Mouse (Mus musculus): ENCODE measurements around the gene Ankrd33b. TPM values are rescaled to one million over a fixed set of nuclear protein-coding genes. Genes with fewer than 3 reads are reported as not detected.
A peak's percentile ranks its signal among the peaks of the same experiment; 100 is the strongest.

Gene Ankrd33b
- polyA plus RNA-seq, 1 experiment, result 6.1 TPM

GRCm38 (mm10) chr15:31392135-31392534 is 24.6 kb upstream of the Ankrd33b start:
- H3K4me3 ChIP-seq (ENCODE audit: insufficient read depth, poor library complexity, severe bottlenecking), result no peak overlapping the region
- no peak overlapping the region for H3ac ChIP-seq (ENCODE audit: control insufficient read depth, insufficient read length, low read depth)
- no peaks in the 10 kb centered on the region for H3K79me3 ChIP-seq (ENCODE audit: low read depth)
- TF ChIP-seq MAX (IDR thresholded peaks at IDR 0.05) (no peak), FOSL1 (IDR thresholded peaks at IDR 0.05; ENCODE audit: insufficient read depth, low read length, poor library complexity, severe bottlenecking) (no peak), CTCF (IDR thresholded peaks at IDR 0.05; ENCODE audit: control insufficient read depth, insufficient read depth, insufficient read length) (no peak), USF1 (IDR thresholded peaks at IDR 0.05; ENCODE audit: low read depth) (no peak), CEBPB (IDR thresholded peaks at IDR 0.05; ENCODE audit: low read depth) (no peak), MYOD1 (IDR thresholded peaks at IDR 0.05; ENCODE audit: control insufficient read depth, insufficient read length, low read depth) (no peak), MYOG (IDR thresholded peaks at IDR 0.05; ENCODE audit: control insufficient read depth, extremely low read depth, insufficient read length) (no peak)
- no peaks in the 10 kb centered on the region for H3K36me3 ChIP-seq (ENCODE audit: control insufficient read depth, insufficient read depth)
- H3K79me2 ChIP-seq (ENCODE audit: control insufficient read depth, insufficient read depth), result no peaks in the 10 kb centered on the region
- no peaks in the 10 kb centered on the region for H3K27me3 ChIP-seq (ENCODE audit: control insufficient read depth, insufficient read depth, insufficient read length)

GRCm38 (mm10) chr15:31381936-31382468 is 14.5 kb upstream of the Ankrd33b start:
- no peak overlapping the region for H3K4me3 ChIP-seq (ENCODE audit: insufficient read depth, poor library complexity, severe bottlenecking)
- H3ac ChIP-seq (ENCODE audit: control insufficient read depth, insufficient read length, low read depth), result no peak overlapping the region
- TF ChIP-seq USF1 (IDR thresholded peaks at IDR 0.05; ENCODE audit: low read depth), result no peak
- no peak for TF ChIP-seq MYOD1 (IDR thresholded peaks at IDR 0.05; ENCODE audit: control insufficient read depth, insufficient read length, low read depth)
- TF ChIP-seq FOSL1 (IDR thresholded peaks at IDR 0.05; ENCODE audit: insufficient read depth, low read length, poor library complexity, severe bottlenecking), result no peak
- TF ChIP-seq CTCF (IDR thresholded peaks at IDR 0.05; ENCODE audit: control insufficient read depth, insufficient read depth, insufficient read length), result no peak
- no peak for TF ChIP-seq MYOG (IDR thresholded peaks at IDR 0.05; ENCODE audit: control insufficient read depth, extremely low read depth, insufficient read length)
- no peak for TF ChIP-seq MAX (IDR thresholded peaks at IDR 0.05)
- TF ChIP-seq CEBPB (IDR thresholded peaks at IDR 0.05; ENCODE audit: low read depth), result no peak
- no peaks in the 10 kb centered on the region for H3K79me2 ChIP-seq (ENCODE audit: control insufficient read depth, insufficient read depth)
- H3K36me3 ChIP-seq (ENCODE audit: control insufficient read depth, insufficient read depth), result no peaks in the 10 kb centered on the region
- H3K79me3 ChIP-seq (ENCODE audit: low read depth), result no peaks in the 10 kb centered on the region
- no peaks in the 10 kb centered on the region for H3K27me3 ChIP-seq (ENCODE audit: control insufficient read depth, insufficient read depth, insufficient read length)

GRCm38 (mm10) chr15:31379471-31379870 is 11.9 kb upstream of the Ankrd33b start:
- Histone ChIP-seq H3K36me3 (ENCODE audit: control insufficient read depth, insufficient read depth) (no peaks in the 10 kb centered on the region), H3ac (ENCODE audit: control insufficient read depth, insufficient read length, low read depth) (no peak overlapping the region), H3K27me3 (ENCODE audit: control insufficient read depth, insufficient read depth, insufficient read length) (no peaks in the 10 kb centered on the region), H3K79me2 (ENCODE audit: control insufficient read depth, insufficient read depth) (no peaks in the 10 kb centered on the region), H3K79me3 (ENCODE audit: low read depth) (no peaks in the 10 kb centered on the region), H3K4me3 (ENCODE audit: insufficient read depth, poor library complexity, severe bottlenecking) (no peak overlapping the region)
- no peak for TF ChIP-seq CTCF (IDR thresholded peaks at IDR 0.05; ENCODE audit: control insufficient read depth, insufficient read depth, insufficient read length)
- TF ChIP-seq MAX (IDR thresholded peaks at IDR 0.05), result no peak
- no peak for TF ChIP-seq CEBPB (IDR thresholded peaks at IDR 0.05; ENCODE audit: low read depth)
- no peak for TF ChIP-seq MYOG (IDR thresholded peaks at IDR 0.05; ENCODE audit: control insufficient read depth, extremely low read depth, insufficient read length)
- no peak for TF ChIP-seq USF1 (IDR thresholded peaks at IDR 0.05; ENCODE audit: low read depth)
- no peak for TF ChIP-seq MYOD1 (IDR thresholded peaks at IDR 0.05; ENCODE audit: control insufficient read depth, insufficient read length, low read depth)
- no peak for TF ChIP-seq FOSL1 (IDR thresholded peaks at IDR 0.05; ENCODE audit: insufficient read depth, low read length, poor library complexity, severe bottlenecking)

GRCm38 (mm10) chr15:31375212-31375611 is 7.7 kb upstream of the Ankrd33b start:
- TF ChIP-seq MYOG (IDR thresholded peaks at IDR 0.05; ENCODE audit: control insufficient read depth, extremely low read depth, insufficient read length) (no peak), CTCF (IDR thresholded peaks at IDR 0.05; ENCODE audit: control insufficient read depth, insufficient read depth, insufficient read length) (no peak), MYOD1 (IDR thresholded peaks at IDR 0.05; ENCODE audit: control insufficient read depth, insufficient read length, low read depth) (peak; percentile 59), MAX (IDR thresholded peaks at IDR 0.05) (peak; percentile 35)
- no peaks in the 10 kb centered on the region for H3K79me2 ChIP-seq (ENCODE audit: control insufficient read depth, insufficient read depth)
- no peak overlapping the region for H3ac ChIP-seq (ENCODE audit: control insufficient read depth, insufficient read length, low read depth)
- H3K79me3 ChIP-seq (ENCODE audit: low read depth), result no peaks in the 10 kb centered on the region
- H3K36me3 ChIP-seq (ENCODE audit: control insufficient read depth, insufficient read depth), result no peaks in the 10 kb centered on the region
- H3K27me3 ChIP-seq (ENCODE audit: control insufficient read depth, insufficient read depth, insufficient read length), result no peaks in the 10 kb centered on the region
- H3K4me3 ChIP-seq (ENCODE audit: insufficient read depth, poor library complexity, severe bottlenecking), result no peak overlapping the region

- no peak overlapping the region for H3ac ChIP-seq (ENCODE audit: control insufficient read depth, insufficient read length, low read depth)
- H3K79me3 ChIP-seq (ENCODE audit: low read depth), result peaks cover 24% of the 10 kb centered on the region
- peaks cover 31% of the 10 kb centered on the region for H3K79me2 ChIP-seq (ENCODE audit: control insufficient read depth, insufficient read depth)
- H3K27me3 ChIP-seq (ENCODE audit: control insufficient read depth, insufficient read depth, insufficient read length), result no peaks in the 10 kb centered on the region
- H3K4me3 ChIP-seq (ENCODE audit: insufficient read depth, poor library complexity, severe bottlenecking), result no peak overlapping the region
- TF ChIP-seq MYOG (IDR thresholded peaks at IDR 0.05; ENCODE audit: control insufficient read depth, extremely low read depth, insufficient read length) (no peak), MAX (IDR thresholded peaks at IDR 0.05) (no peak), FOSL1 (IDR thresholded peaks at IDR 0.05; ENCODE audit: insufficient read depth, low read length, poor library complexity, severe bottlenecking) (no peak), USF1 (IDR thresholded peaks at IDR 0.05; ENCODE audit: low read depth) (no peak), CEBPB (IDR thresholded peaks at IDR 0.05; ENCODE audit: low read depth) (no peak), MYOD1 (IDR thresholded peaks at IDR 0.05; ENCODE audit: control insufficient read depth, insufficient read length, low read depth) (no peak), CTCF (IDR thresholded peaks at IDR 0.05; ENCODE audit: control insufficient read depth, insufficient read depth, insufficient read length) (no peak)
- no peaks in the 10 kb centered on the region for H3K36me3 ChIP-seq (ENCODE audit: control insufficient read depth, insufficient read depth)
Observed at GRCm38 (mm10) chr15:31369125-31369612, 1.6 kb upstream of the Ankrd33b start.
